Mouse (Mus musculus) NIH3T3 (cell line): ENCODE data around the gene Gfra1.

Experiments used
- DNase-seq: peaks from one replicate; pipeline ENCODE4 v3.0.0-alpha.2; 2012; ENCODE audit warnings: low read depth

The Gfra1 gene

DNA sequence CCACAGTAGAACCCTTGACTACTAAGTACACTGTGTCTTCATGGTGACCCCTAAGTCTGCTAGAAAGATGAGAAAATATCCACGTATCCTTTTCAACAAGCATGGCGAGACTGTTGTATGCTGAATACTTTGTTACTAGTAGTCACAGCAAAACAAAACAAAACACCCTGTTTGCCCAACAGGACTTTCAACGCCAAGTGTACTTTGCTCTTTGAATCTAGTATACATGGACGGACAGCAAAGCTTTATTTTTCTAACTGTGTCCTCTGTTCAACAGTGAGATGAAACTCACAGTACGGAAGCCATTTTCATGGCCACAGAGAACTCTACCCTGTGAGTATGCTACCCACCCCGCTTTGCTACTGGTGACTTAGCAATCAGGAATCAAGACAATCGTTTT, 62.6 kb downstream of the Gfra1 start:
- no peak for DNase-seq

DNA sequence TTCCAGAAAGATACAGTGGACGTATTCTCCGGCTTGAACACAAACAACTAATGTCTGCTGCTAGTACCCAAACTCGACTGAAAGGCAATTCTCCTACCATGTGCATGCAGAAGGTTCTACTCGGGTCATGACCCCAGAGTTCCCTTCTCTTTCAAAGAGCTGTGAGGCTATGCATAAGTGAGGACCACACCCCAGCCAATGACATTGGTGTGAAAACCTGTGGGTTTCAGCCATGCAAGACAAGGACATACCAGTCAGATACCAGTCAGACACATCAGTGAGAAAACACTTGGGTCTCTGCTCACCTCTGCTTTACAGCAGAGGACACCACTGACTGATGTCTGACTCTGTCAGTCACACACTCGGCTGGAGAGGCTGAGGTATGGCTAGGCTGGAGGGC, 63.9 kb downstream of the Gfra1 start:
- DNase-seq, result no peak

- DNase-seq, result no peak
Measured at GRCm38 (mm10) chr19:58389466-58389865, 66.2 kb downstream of the Gfra1 start.

GRCm38 (mm10) chr19:58388851-58389447, 66.8 kb downstream of the Gfra1 start:
- DNase-seq, result no peak

DNA sequence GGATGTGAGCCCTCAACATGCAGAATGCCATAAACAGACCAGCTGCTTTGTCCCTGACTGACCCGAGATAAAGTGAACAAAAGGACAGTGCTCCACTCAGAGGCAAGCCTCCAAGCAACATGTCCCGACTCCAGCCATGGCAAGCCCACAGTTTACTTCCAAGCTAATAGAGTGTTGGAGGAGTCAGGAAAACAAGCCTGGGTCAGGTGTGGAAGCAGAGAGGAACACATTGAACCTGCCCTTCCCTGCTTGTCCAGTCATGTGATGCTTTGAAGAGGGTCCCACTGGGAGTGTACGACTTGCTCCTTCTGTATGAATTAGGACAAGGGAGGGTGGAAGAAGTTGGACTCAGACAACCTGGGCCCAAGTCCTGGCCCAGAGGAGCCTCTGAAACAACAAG, 72.4 kb downstream of the Gfra1 start:
- DNase-seq, result no peak

DNA sequence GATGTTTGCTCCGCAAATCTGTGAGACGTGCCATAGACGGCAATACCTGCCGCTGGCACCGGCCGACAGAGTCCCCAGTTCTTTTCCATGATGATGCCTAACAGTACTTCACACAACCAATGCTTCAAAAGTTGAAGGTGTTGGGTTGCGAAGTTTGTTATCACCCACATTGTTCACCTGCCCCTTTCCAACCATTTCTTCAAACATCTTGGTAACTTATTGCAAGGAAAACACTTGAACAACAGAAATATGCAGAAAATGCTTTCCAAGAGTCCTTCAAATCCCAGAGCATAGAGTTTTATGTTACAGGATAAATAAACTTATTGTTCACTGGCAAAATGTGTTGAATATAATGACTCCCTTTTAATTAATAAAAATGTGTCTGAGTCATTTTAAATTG, 73.2 kb downstream of the Gfra1 start:
- DNase-seq, result no peak

DNA sequence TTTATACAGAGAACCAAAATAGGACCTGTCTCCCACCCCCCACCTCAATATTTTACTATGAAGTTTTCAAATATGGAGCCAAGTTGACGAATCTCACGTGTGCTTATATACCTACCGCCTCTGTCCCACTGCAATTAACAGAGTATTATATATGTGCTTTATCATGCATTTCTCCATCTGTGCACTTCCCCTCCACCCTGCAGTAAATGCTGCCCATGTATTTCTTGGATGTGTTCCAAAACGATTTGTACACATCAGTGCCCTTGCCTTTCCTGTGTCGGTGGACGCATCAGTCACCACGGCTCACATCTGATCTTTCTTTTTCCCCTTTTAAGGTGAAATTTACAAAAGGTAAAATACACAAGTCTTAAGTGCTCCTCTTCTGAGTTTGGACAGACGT, 77.7 kb downstream of the Gfra1 start:
- DNase-seq, result peak; percentile 32

DNA sequence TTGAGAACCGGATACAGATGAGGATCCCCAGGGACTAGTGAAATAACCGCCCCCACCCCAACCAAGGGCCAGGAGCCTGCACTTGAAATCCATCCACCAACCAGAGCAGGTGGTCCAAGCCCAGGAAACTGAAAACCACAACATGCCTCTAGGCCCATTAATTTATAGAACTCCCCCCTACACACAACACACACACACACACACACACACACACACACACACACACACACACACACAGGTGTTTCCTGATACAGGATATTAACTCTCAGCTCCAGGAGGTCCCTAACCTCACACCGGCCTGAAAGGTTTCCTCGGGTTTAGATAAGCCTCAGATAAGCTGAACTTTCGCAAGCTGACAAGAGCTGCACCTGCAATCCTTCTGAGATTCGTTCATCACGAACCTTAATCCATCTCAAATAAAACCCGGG, 79.0 kb downstream of the Gfra1 start:
- no peak for DNase-seq

GRCm38 (mm10) chr19:58374648-58375047, 81.1 kb downstream of the Gfra1 start:
- no peak for DNase-seq

DNA sequence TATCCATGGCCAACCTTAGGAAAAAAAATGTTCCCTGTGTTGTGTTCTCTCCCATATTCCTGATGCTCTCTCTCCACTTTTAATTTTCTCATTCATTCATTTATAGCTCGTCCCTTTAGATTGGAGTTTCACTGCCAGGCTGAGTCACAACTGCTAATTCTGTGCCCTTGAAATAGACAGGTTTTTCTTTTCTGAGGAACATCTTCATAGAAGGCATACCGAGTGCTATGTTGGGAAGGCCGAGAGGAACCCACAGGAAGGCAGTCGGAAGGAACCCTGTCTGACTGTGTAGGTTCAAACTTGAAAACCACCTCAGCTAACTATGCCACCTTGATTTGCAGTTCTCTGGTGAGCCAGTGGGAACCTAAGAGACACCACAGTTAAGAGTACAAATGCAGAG, 81.6 kb downstream of the Gfra1 start:
- no peak for DNase-seq

- DNase-seq, result no peak
Measured at GRCm38 (mm10) chr19:58368513-58368912, 87.2 kb downstream of the Gfra1 start.

- no peak for DNase-seq
Measured at GRCm38 (mm10) chr19:58364688-58365087, 91.0 kb downstream of the Gfra1 start.

DNA sequence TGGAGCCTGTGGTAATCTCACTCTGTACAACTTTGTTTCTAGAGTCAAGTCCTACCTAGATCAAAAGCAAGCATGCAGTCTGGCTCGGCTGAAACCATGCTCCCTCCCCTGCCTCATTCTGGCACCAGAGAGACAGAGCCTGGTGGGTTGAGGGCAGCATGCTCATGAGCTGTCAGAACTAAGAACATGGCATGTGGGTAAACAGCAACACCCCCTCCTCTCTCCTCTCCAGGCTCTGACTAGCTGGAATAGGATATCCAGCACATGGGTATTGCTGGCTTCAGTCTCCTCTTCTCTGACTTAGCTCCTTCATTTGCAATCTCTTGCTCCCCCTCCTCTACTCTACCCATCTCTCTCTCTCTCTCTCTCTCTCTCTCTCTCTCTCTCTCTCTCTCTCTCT, 94.7 kb downstream of the Gfra1 start:
- DNase-seq, result no peak

DNA sequence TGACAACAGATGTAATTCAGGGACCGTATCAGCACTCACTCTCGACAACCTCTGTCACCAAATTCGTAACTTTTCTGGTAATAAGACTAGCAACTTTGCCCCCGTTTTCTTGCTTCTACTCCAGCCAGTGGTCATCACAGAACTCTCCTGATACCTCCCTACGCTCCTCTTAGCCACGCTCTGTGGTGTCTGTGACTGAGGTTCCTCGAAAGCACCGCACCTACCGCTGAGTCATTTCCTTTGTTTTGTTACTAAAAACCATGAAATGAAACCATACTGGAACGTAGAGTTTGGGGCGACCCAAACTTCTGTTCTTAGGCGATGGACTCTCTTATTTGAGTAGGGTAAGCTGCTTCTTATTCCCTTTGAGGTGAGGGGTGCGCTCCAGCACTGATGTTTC, 97.6 kb downstream of the Gfra1 start:
- DNase-seq, result no peak

DNA sequence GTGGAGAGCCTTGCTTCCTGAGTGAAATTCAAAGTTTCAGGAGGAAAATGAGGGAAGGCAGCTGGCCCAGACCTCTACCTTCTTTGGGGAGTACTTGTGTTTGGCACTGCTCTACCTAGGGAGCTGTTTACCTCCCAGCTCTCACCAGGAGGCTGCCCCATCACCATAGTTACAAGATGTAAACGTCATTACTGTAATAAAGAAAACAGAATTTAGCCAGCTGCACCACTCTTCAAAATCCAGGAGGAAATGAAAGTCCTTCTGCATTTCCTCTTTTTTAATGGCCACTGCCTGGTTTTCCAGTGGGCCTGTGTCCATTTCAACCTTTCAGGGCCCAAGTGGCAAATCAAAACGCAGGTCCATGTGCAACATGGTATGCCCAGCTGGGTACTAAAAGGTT, 101.8 kb downstream of the Gfra1 start:
- no peak for DNase-seq

DNA sequence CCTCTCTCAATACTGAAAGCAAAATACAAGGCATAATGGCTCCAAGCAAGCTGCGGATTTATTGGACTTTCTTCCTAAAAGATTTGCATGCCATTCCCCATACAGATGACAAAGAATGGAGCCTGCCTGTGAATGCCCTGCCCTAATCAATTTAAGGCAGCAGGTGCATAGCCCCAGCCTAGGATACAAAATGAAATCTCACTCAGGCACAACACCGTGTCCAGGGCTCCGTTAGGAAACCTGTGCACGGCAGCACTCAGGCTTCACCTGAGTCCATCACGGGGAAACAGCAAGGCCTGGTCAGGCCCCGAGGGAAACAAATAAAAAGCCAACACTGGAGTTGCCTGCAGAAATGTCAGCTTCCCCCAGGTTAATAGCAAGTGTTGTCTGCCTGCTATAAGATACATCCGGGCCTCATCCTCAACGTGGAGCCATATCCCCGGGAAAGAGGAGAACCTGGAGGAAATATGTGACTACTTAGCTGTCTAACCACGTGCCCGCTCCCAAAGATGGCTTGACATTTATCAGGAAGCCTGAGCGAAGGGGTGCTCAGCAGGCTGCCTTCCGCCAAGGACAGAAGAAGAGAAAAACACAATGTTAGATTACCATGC, 102.3 kb downstream of the Gfra1 start:
- DNase-seq, result no peak

DNA sequence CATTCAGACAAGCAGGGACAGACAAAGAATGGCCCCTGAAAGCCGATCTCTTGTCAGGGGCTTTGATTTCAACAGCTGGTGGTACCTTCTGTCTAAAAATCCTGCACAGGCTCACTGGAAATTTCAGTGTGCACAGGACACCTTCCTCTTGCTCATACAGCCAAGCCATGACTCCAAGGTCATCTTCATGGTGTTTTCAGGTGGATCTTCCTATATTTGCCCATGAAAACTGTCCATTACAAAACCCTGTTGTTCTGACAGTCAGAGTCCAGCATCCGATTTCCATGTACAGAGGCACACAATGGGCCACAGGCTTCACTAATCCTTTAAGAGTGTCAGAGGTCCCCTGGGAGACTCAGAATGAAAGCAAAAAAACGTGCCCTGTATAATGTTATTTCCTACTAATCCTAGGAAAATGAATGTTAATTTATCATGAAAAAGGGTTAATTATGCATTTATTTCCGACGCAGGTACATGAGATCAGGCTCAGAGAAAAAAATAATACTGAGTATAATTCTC, 105.8 kb downstream of the Gfra1 start:
- DNase-seq, result no peak

DNA sequence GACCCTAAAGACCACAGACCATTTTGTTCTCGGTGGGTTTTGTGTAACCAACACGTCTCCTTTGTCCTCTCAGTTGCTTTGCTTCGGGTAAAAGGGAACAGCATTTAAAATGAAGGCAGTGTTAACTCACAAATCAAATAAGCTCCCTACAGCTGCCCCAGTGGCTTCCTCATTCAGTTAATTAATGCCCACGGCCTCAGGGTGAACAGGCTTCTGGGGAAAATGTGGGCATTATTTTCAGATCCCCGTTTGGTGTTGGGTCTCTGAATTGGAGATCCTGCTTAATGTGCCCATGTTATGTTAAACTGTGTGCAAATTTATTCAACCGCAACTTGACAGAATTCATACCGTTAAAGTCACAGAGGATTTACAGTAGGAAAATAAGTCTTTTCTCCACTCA, 110.6 kb downstream of the Gfra1 start:
- DNase-seq, result no peak

GRCm38 (mm10) chr19:58341351-58341750, 114.4 kb downstream of the Gfra1 start:
- DNase-seq, result no peak

DNA sequence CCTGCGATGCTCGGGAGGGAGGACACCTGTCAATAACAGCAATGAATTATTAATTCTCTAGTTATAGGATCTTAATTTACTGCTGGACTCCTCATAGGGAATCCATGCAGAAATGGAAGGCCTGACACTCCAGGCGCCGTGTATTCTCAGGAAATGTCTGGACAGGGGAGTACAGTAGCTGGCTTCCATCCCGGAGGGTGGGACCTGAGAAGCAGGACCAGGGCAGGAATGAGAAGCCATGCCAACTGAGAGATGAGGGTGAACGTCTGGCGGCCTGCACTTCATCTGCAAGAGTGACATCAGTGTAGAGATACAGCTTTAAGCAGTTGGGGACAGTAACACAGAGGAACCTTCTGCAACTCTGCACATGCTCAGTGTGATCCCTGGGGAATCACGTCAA, 115.5 kb downstream of the Gfra1 start:
- DNase-seq, result no peak

GRCm38 (mm10) chr19:58336802-58337201, 118.9 kb downstream of the Gfra1 start:
- DNase-seq, result no peak

- no peak for DNase-seq
Measured at GRCm38 (mm10) chr19:58335585-58336530, 119.9 kb downstream of the Gfra1 start.

- no peak for DNase-seq
Measured at GRCm38 (mm10) chr19:58329305-58329704, 126.4 kb downstream of the Gfra1 start.
